Mouse (Mus musculus) granulocyte monocyte progenitor cell, adult 5-6 weeks (primary cell): ENCODE results near the gene Actn4. TPM values are rescaled to one million over a fixed set of nuclear protein-coding genes. Genes with fewer than 3 reads are reported as not detected.

Experiments
- ATAC-seq: replicated peaks from 2 replicates; pipeline ENCODE4 v1.8.0; 2016; ENCODE audit warnings: mild to moderate bottlenecking, moderate TSS enrichment, inconsistent platforms; ENCODE audit not compliant: poor library complexity, severe bottlenecking
- total RNA-seq, 2 experiments: library from RNA; stranded (forward) in 1 of 2; stranded (reverse) in 1 of 2; fragments of 200-712, 200-1000 nt in 1 of 2; fragments of >200 nt in 1 of 2; fragmentation: Nextera tagmentation in 1 of 2; gene quantifications; 2 replicates each; pipeline ENCODE4 v1.2.3; 2014 to 2017

The Actn4 gene
- total RNA-seq, 2 experiments from 2014 or later, result 47.1 to 94.3 TPM

GRCm38 (mm10) chr7:28931032-28931694, 31.0 kb downstream of the Actn4 start:
- ATAC-seq, result no peak

DNA sequence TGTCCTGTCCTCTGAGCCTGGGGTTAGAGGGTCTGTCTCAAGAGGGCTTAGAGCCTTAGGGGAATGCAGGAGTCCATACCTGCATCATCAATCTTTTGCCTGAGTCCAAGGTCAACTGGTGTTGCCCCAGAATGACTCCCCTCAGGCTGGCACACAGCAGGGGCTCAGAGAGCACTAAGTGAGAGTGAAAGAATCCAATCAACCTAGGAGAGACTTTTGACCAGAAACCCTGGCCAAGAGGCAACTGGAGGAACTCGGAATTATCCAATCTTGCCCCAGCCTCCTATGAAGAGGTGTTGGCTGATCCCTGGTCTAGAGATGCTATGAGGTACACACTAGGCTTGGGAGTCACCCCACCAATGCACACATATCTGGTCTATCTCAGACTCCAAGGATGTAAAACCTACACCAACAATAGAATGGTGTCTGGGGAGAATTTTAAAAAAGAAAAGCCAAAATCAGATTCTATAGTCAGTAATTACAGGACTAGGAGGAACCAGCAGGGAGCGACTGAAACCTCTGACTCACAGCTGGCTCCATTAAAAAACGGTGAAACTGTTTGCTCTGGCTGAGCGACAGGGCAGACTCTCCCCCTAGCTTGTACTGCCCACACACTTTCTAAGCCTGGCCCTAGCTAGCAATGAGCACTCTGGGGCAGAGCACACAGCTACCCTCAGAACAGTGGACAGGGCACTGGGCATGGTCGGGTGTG, 31.7 kb downstream of the Actn4 start:
- no peak for ATAC-seq

GRCm38 (mm10) chr7:28929381-28929780, 32.8 kb downstream of the Actn4 start:
- ATAC-seq, result no peak

- ATAC-seq, result no peak
These were observed 36.0 kb downstream of the Actn4 start for GRCm38 (mm10) chr7:28926172-28926571.

DNA sequence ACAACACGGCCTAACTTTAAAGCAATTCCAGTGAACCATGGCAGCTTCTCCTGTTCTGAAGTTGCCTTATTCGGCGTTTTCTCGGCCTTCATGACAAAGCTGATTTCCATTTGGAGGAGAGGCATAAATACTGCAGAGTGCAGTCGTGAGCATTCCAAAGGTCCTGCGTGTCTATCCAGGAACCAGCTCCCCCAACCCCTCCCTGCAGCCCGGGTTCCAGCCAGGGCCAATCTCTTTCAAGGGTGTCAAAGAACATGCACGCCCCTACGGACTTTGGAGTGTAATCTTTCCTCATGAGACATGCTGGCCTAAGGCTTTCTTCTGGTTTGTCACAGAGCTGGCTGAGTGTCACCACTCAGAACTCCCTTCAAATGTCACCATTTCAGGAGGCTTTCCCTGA, 36.8 kb downstream of the Actn4 start:
- ATAC-seq, result no peak

DNA sequence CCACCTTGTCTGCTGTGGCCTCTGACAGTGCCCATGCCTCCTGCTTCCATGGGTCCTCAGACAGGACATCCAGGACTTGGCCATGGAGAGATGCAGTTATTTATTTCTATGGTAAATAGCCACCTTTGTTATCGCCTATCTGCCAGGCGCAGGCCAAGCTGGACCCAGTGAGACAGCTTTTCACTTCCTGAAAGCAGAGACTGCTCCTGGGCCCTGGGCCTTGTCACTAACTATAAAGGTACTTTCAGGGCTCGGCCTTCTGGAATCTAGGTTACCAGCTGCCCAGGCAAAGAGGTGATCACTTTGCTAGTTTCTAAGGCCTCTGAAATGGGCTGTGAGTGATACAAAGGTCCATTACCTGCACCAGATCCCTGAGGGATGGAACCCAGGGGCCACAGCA, 37.3 kb downstream of the Actn4 start:
- no peak for ATAC-seq

DNA sequence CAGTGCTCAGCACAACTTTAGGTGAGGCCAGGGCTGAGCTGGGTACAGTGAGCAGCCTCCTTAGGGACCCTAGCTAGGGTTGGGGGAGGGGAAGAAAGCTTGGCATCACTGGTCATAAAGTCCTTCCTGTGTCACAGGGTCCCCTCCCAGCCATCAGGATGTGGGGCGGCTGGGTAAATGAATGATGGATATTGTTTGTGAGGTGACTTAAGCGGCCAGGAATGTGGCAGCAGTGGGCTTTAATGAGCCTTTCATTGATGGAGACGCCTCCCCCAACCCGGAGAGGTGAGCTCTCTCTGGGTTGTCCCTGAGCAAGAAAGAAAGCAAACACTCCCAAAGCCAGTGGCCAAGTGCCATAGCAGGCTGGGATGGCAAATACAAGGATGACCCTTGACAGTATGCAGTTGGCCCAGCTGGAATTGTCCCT, 38.3 kb downstream of the Actn4 start:
- ATAC-seq, result no peak

DNA sequence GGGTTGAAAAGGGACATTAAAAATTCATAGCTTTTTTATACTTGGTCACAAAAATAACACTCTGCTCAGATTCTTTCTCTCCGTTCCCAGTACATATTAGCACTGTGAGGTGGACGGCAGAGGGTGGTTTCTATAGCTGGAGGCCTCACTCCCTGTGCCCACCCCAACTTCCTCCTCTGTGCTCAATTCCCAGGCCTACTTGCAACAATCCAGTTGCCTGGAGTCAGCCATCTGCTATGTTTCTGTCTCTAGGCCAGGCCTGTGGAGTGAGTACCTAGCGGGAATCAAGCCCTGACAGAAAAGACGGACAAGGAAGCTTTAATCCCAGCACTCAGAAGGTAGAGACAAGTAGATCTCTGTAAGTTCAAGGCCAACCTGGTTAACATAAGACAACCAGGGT, 39.5 kb downstream of the Actn4 start:
- ATAC-seq, result no peak

DNA sequence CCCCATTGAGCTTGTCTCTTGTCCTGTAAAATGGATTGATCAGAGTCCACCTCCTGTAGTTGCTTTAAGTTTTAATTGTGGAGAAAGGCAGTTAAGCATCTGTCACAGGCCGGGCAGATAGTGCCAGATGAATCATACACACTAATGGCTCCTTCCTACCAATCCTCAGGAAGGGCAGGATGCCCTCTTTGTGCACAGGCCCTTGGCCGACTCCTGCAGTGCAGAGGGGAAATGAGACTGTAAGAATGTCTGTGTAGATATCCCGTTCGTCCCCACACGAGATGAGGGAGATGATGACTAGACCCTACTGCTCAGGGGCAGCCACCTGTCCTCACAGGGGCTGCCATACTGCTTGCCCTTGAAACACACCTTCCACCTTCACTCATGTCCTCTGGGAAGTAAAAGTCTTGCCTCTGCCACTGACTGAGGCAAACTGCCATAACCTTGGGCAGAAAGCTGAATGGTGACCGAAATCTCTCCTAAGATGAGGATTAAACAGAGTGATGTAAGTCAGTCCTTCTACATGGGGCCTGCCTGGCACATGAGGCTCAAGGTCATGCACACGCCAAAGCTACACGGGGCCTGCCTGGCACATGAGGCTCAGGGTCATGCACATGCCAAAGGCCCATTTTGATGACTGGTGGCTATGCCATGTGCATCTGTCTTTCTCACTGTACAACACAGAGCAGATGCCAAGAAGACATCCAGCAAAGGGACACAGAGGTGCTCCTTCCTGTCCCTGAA, 40.2 kb downstream of the Actn4 start:
- no peak for ATAC-seq

GRCm38 (mm10) chr7:28921178-28921577, 41.0 kb downstream of the Actn4 start:
- ATAC-seq, result no peak

DNA sequence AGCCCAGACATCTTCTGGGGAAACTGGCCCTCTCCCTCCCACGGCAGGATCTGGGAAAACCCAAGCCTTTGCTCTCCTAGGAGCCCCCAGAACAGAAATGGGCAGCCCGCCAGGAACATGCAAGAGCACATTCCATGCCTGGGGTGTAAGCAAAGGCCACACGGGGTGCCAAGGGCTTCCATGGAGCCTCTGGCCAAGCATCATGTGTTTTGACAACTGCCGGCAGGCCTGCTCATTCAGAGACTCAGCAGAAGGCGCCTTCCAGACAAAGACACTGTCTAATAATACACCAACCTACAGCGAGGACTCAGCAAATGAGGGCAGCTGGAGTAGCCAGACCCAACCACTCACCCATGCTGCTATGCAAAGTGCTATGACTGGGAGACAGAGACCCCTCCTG, 42.3 kb downstream of the Actn4 start:
- no peak for ATAC-seq

DNA sequence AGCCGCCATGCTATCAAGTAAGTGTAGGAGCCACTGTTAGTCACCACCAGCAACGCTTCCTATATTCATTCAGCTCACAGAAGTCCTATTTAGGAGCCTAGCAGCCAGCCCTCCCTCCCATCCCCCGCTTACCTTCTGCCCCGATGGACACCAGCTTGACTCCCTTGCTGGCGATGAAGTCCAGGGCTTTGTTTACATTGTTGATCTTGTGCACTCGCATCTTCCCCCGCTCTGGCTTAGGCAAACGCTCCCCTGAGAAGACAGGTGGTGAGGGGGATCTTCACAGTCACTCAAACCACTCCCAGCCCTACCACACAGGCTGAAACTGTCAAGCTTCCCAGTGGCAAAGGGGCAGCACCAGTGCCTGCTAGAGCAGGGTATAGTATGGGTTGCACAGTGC, 43.6 kb downstream of the Actn4 start:
- ATAC-seq, result no peak

DNA sequence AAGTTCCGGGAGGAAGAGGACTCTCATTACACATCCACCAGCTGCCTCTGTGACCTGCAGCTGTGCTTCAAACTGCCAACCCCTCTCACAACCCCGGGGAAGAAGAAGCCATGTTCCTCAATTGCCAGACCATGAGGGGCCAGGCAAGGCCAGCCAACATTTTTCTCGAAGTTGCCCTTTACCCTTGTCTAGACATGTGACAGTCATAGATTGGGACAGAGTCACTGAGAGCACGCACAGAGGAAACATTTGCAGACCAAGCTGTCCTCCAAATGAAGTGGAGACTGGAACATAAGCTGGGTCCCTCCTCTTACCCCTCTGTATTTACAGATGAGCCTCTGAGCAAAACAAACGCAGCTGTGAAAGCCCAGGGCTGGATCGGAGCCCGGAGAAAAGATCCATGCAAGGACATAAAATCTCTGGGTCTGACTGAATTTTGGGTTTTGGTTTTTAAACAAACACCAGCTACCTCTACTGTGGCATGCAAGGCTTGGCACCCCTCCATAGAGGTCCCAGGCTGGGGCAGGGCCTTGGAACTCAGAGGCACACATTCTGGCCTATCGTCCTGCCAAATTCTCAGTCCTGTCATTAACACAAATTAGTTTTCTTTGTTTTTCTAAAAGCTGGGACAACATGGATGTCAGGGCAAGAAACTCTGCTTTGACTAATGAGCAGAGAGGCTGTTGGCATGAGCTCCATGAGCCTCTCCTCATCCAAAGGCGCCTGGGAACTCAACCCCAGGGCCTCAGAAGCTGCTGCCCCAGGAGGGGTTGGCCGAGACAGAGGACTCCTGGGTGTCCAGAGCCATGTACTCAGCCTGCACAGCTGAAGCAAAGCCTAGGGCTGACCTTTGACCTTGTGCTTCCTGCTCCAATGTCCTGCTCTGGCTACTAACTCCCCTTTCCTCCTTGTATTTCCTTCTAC, 44.4 kb downstream of the Actn4 start:
- no peak for ATAC-seq

- ATAC-seq, result peak; percentile 43; the same call in 1 of the 2 replicates
These were observed 45.6 kb downstream of the Actn4 start for GRCm38 (mm10) chr7:28916491-28916890.

- no peak for ATAC-seq
These were observed 49.0 kb downstream of the Actn4 start for GRCm38 (mm10) chr7:28913171-28913570.

DNA sequence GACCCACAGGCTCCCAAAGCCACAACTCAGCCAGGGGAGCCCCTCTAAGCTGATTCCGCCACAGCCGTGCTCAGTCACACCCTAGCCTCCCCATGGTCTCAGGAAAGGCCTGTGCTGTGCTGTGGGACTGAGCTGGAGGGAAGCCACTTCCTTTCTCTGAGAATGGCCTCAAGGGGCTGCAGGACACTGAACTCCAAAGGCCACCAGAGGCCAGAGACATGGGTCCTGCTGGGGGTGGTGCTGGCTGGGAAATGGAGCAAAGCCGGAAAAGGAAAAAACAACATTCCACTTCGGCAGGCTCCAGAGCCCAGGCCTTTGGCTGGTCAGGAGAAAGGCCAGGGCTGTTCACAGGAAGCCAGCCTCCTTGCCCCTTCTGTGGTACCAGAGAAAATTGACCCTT, 50.5 kb downstream of the Actn4 start:
- no peak for ATAC-seq

GRCm38 (mm10) chr7:28907195-28907594, 54.9 kb downstream of the Actn4 start:
- ATAC-seq, result no peak

GRCm38 (mm10) chr7:28903778-28904177, 58.4 kb downstream of the Actn4 start:
- no peak for ATAC-seq

DNA sequence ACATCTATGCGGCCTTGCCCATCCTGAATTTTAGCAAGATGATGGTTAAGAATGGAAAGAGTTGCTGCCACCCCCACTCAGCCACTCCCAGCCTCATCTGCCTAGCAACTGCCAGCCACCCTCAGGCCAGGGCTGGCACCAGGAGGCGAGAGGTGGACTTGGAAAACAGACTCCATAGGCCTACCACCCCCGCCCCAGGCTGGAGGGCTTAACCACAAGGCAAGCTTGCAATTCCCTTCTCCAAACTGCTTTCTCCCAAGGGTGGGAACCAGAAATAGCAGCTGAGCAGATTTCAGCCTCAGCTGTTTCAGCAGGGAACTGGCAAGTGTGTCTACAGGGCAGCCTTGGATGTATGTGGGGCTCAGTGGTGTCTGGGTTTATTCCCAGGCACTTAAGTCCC, 59.3 kb downstream of the Actn4 start:
- no peak for ATAC-seq

GRCm38 (mm10) chr7:28902180-28902579, 60.0 kb downstream of the Actn4 start:
- ATAC-seq, result no peak
